Mouse (Mus musculus) liver, embryonic 14.5 days (tissue): ENCODE measurements at regions not wholly inside any gene's neighbourhood (a gene's known extent, or its start where the extent isn't known, plus 50 kb on each side); places are given as distances from the start of the nearest gene placed in this dataset.

Source experiments
- CTCF ChIP-seq: IDR thresholded peaks from 2 replicates; pipeline ENCODE4 v1.5.1; 2016; ENCODE audit warnings: antibody characterized with exemption, low read depth, control low read depth
- EP300 ChIP-seq: IDR thresholded peaks from 2 replicates; pipeline ENCODE4 v1.6.1; 2016; ENCODE audit warnings: antibody characterized with exemption, low read depth

DNA sequence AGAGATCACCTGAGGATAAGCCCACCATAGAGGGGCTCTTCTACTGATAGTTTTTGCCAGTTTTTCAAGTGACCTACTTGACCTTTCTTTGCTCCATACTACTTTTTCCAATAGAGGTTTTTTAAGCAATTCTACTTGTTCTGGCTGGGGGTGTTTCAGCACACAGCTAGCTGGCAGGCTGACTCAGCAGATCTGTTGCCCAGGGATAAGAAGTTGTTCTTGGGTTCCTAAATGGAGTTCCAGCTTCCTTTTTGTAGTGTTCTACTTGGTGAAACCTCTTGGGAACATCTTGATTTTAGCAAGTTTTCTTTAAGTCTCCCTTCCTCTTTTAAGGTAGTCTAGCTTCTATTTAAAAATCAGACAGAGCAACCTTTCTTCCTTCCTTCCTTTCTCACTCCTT is 61.0 kb downstream of the 4930474N05Rik start:
- no peak for TF ChIP-seq CTCF
- TF ChIP-seq EP300 = no peak
